Mouse (Mus musculus): ENCODE data around the gene Nppc.
A peak's percentile ranks its signal among the peaks of the same experiment; 100 is the strongest.

Gene Nppc

GRCm38 (mm10) chr1:86670279-86671038 is at the start of gene Nppc:
Gene Nppc, minus strand, starts transcription at chr1:86670571.
- DNase-seq, result peak; percentile 51

GRCm38 (mm10) chr1:86719391-86719790 is 49.0 kb upstream of the Nppc start:
- no peak for DNase-seq

GRCm38 (mm10) chr1:86718190-86718589 is 47.8 kb upstream of the Nppc start:
- DNase-seq, result no peak

- peak; percentile 31 for DNase-seq
Measured at GRCm38 (mm10) chr1:86713054-86713453, 42.7 kb upstream of the Nppc start.

GRCm38 (mm10) chr1:86712045-86712444 is 41.7 kb upstream of the Nppc start:
- DNase-seq, result no peak

- DNase-seq, result no peak
Measured at GRCm38 (mm10) chr1:86709546-86709945, 39.2 kb upstream of the Nppc start.

- DNase-seq, result no peak
Measured at GRCm38 (mm10) chr1:86705461-86705860, 35.1 kb upstream of the Nppc start.

GRCm38 (mm10) chr1:86703965-86704326 is 33.6 kb upstream of the Nppc start:
- no peak for DNase-seq

GRCm38 (mm10) chr1:86703300-86703964 is 33.1 kb upstream of the Nppc start, which contains the start of gene Dis3l2:
Gene Dis3l2, plus strand, starts transcription at chr1:86703808.
- DNase-seq, result peak; percentile 84

- no peak for DNase-seq
Measured at GRCm38 (mm10) chr1:86700367-86700766, 30.0 kb upstream of the Nppc start.

- DNase-seq, result no peak
Measured at GRCm38 (mm10) chr1:86699346-86700136, 29.2 kb upstream of the Nppc start.

- no peak for DNase-seq
Measured at GRCm38 (mm10) chr1:86698721-86699120, 28.4 kb upstream of the Nppc start.

GRCm38 (mm10) chr1:86696948-86697347 is 26.6 kb upstream of the Nppc start:
- no peak for DNase-seq

- no peak for DNase-seq
Measured at GRCm38 (mm10) chr1:86691027-86691426, 20.7 kb upstream of the Nppc start.

GRCm38 (mm10) chr1:86687236-86687635 is 16.9 kb upstream of the Nppc start:
- DNase-seq, result no peak

GRCm38 (mm10) chr1:86678667-86679066 is 8.3 kb upstream of the Nppc start:
- no peak for DNase-seq

GRCm38 (mm10) chr1:86677624-86678023 is 7.3 kb upstream of the Nppc start:
- DNase-seq, result no peak

- DNase-seq, result no peak
Measured at GRCm38 (mm10) chr1:86675126-86675525, 4.8 kb upstream of the Nppc start.

- DNase-seq, result no peak
Measured at GRCm38 (mm10) chr1:86674385-86674784, 4.0 kb upstream of the Nppc start.

- peak; percentile 56 for DNase-seq
Measured at GRCm38 (mm10) chr1:86669552-86670273, 658 bp downstream of the Nppc start.

- DNase-seq, result no peak
Measured at GRCm38 (mm10) chr1:86665091-86665490, 5.3 kb downstream of the Nppc start.

GRCm38 (mm10) chr1:86657071-86657470 is 13.3 kb downstream of the Nppc start:
- DNase-seq, result peak; percentile 17

- DNase-seq, result no peak
Measured at GRCm38 (mm10) chr1:86652675-86653074, 17.7 kb downstream of the Nppc start.
